Mouse (Mus musculus): Measurements from ENCODE around the gene Vstm2b.

The Vstm2b gene

GRCm38 (mm10) chr7:40898096-40898710 lies at the start of gene Vstm2b:
Gene Vstm2b, plus strand, starts transcription at chr7:40898328.
- DNase-seq (ENCODE audit: low spot score in 2 of 2) = no peak

- no peak for DNase-seq (ENCODE audit: low spot score in 2 of 2)
Observed at GRCm38 (mm10) chr7:40856088-40856625, 42.0 kb upstream of the Vstm2b start.

GRCm38 (mm10) chr7:40873380-40873990 lies 24.6 kb upstream of the Vstm2b start:
- peak in 1 of 2 experiments; percentile 6 for DNase-seq (ENCODE audit: low spot score in 2 of 2)

GRCm38 (mm10) chr7:40884855-40885489 lies 13.2 kb upstream of the Vstm2b start:
- DNase-seq (ENCODE audit: low spot score in 2 of 2) = no peak

- DNase-seq (ENCODE audit: low spot score in 2 of 2) = no peak
Observed at GRCm38 (mm10) chr7:40888358-40888757, 9.8 kb upstream of the Vstm2b start.

- no peak for DNase-seq (ENCODE audit: low spot score in 2 of 2)
Observed at GRCm38 (mm10) chr7:40896964-40897363, 1.2 kb upstream of the Vstm2b start.

- no peak for DNase-seq (ENCODE audit: low spot score in 2 of 2)
Observed at GRCm38 (mm10) chr7:40898711-40899375, 715 bp downstream of the Vstm2b start.

GRCm38 (mm10) chr7:40899376-40900265 lies 1.5 kb downstream of the Vstm2b start:
- no peak for DNase-seq (ENCODE audit: low spot score in 2 of 2)

- peak; percentile 40 to 53 for DNase-seq (ENCODE audit: low spot score in 2 of 2)
Observed at GRCm38 (mm10) chr7:40901201-40901600, 3.1 kb downstream of the Vstm2b start.

GRCm38 (mm10) chr7:40902506-40902905 lies 4.4 kb downstream of the Vstm2b start:
- no peak for DNase-seq (ENCODE audit: low spot score in 2 of 2)

- DNase-seq (ENCODE audit: low spot score in 2 of 2) = peak in 1 of 2 experiments; percentile 66
Observed at GRCm38 (mm10) chr7:40906484-40906883, 8.4 kb downstream of the Vstm2b start.

- no peak for DNase-seq (ENCODE audit: low spot score in 2 of 2)
Observed at GRCm38 (mm10) chr7:40916761-40917160, 18.6 kb downstream of the Vstm2b start.

GRCm38 (mm10) chr7:40920118-40920517 lies 22.0 kb downstream of the Vstm2b start:
- no peak for DNase-seq (ENCODE audit: low spot score in 2 of 2)

GRCm38 (mm10) chr7:40921281-40921680 lies 23.2 kb downstream of the Vstm2b start:
- DNase-seq (ENCODE audit: low spot score in 2 of 2) = no peak

- DNase-seq (ENCODE audit: low spot score in 2 of 2) = no peak
Observed at GRCm38 (mm10) chr7:40922871-40923270, 24.7 kb downstream of the Vstm2b start.

GRCm38 (mm10) chr7:40928391-40928790 lies 30.3 kb downstream of the Vstm2b start:
- no peak for DNase-seq (ENCODE audit: low spot score in 2 of 2)

- DNase-seq (ENCODE audit: low spot score in 2 of 2) = no peak
Observed at GRCm38 (mm10) chr7:40936617-40937212, 38.6 kb downstream of the Vstm2b start.

- no peak for DNase-seq (ENCODE audit: low spot score in 2 of 2)
Observed at GRCm38 (mm10) chr7:40939371-40939770, 41.2 kb downstream of the Vstm2b start.

- no peak for DNase-seq (ENCODE audit: low spot score in 2 of 2)
Observed at GRCm38 (mm10) chr7:40942233-40942935, 44.3 kb downstream of the Vstm2b start.

Measured in urinary bladder, postnatal 36 days (tissue).